Mouse (Mus musculus) adrenal gland, postnatal 10 days (tissue): ENCODE measurements around the gene Sel1l. TPM values are rescaled to one million over a fixed set of nuclear protein-coding genes. Genes with fewer than 3 reads are reported as not detected.

Source experiments
- DNase-seq: peaks from one replicate; pipeline ENCODE4 v3.0.0; 2021; ENCODE audit warnings: mixed read lengths
- long read RNA-seq, 2 experiments: library from polyadenylated mRNA; stranded (forward); transcript quantifications; one replicate each; pipeline ENCODE4 v2.0.0; 2021
- total RNA-seq, 2 experiments: library from RNA; stranded (reverse); gene quantifications; 2 replicates each; pipeline ENCODE4 v1.2.3; 2021

Gene Sel1l
- total RNA-seq, result 100 to 1,000 TPM; 122 to 151 TPM
- long read RNA-seq, experiment 1, full-length matches to known transcripts, result 36 of 64 reads
- long read RNA-seq, experiment 1, partial matches to known transcripts, result 6 of 64 reads
- long read RNA-seq, experiment 1, other reads (novel, unspliced or antisense), result 22 of 64 reads
- long read RNA-seq, experiment 2, full-length matches to known transcripts, result 39 of 50 reads
- long read RNA-seq, experiment 2, partial matches to known transcripts, result 6 of 50 reads
- long read RNA-seq, experiment 2, other reads (novel, unspliced or antisense), result 5 of 50 reads

DNA sequence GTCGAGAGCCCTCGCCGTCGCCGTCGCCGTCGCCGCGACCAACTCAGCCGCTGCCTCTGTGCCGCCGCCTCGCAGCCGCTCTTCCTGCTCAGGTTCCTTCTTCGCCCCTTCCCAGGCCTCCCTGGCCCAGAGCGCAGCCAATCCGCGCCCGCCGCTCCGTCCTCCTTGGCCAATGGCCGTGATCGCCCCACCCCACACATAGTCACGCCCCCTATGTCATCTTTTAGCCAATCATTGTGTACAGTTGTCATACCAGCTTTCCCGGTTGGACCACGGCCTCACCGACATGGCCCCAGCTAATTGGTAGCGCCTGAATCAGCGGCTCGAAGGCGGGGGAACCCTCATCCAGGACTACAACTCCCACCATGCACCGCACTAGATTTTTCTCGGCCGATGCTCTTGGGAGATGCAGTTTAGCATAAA lies at the start of gene Sel1l:
Gene Sel1l, minus strand, starts transcription at position 113 of the 423 bp plus-strand sequence.
- peak; percentile 97 for DNase-seq

DNA sequence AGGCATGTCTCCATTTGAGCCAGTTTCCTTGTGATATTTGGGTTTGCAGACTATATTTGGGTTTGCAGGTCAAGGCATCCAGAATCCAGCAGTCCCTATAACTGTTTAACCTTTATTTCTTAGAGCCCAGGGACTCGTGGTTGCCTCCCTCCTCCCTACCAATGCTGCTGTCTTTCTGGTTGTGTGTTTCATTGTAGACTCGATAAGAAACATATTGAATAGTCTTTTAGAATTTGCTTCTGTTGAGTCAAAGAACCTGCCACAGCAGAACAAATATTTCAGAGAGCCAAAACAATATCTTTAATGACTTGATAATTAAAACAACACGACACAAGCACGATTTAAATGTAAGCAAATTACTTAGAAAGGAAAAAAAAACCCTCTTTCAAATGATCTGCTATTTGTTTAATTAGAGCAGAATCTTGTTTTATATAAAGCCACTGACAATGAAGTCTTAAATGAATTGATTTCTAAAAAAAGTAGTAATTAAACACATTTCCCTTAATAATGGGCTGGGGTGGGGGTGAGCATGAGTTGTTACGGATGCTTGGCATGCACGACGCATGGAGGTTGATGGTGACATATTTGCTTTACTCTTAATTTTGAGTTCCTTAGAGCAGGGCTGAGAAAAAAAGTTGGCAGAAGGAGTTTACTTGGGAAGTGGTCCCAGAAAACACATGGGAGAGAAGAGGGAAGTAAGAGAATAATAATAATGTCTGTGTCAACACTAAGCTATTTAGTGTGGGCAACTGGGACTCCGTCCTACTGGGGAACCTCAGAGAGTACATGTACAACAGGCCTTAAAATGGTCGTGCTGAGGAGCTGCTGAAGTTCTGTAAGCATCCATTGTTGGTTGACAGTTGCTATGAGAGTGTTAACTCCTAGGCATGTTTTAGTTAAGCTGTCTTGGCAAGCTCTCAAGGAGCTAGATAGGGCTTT lies 43.9 kb upstream of the Sel1l start:
- DNase-seq, result no peak

DNA sequence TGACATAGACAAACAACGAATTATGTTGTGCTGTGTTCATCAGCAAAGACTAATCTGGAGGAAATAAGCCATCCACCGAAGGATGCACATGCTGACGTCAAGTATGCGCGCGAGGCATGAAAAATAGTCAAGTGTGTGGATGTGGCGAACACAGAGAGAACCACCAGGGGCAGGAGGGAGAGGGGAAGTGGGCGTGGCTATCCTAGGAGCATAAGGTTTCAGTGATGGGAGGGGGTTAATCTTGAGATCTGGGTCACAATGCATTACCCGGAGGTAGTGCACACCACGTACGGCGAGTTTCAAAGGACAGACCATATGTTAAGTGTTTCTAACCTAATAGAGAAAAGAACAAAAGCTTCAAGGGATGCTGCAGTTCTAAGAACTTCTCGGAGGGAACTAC lies 31.5 kb upstream of the Sel1l start:
- DNase-seq, result no peak

DNA sequence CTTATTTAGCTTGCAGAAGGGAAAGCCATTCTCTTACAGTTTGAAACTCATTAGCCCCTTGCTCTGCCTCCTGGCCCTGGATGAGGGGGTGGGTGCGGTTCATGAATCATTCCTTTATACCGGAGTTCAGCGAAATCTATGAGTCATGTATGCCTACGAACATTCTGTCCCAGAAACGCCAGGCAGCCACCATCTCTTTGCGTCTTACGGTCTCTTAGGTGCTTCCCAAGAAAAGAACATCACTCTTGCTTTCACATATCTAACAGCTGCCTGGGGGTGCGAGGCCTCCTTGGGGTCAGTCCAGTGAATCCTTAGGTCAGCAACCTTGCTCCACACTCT lies 29.9 kb upstream of the Sel1l start:
- peak; percentile 20 for DNase-seq

DNA sequence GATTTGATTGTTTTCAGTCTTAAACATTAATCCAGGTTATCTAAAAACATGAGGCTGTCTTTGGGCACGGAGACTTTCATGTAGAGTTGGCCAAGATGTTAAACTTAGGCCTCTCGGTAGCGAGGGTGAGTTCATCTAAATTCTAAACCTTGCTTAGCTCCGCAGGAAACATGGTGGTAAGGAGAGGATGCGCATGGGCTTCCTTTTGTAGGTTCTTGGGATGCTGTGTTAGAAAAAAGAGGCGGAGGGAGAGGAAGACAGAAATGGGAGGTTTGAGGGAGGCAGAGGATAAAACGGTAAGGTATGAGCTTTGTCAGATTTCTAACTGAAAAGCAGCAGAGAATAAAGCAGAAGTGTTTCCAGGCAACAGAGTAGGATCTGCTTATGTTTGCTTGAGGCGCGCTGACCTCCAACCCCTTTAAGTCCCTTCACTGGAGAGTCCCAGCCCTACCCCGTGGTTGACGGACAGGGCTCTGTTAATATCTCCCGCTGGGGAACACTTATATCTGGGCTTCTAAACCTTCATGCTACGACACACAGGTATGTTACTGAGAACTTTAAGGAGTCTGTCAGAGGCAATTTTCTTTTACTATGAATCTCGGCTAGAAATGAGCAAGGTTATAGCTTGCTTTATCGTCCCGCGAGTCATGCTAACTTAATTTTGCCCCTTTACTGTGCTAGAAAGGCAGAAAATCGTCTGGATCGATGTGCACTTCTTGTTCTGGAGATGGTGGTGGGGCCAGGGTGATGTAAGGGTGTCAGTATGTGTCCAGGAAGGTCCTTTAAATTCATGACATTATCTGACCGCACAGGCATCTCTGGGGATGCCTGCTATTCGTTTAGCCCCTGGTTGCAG lies 29.3 kb upstream of the Sel1l start:
- no peak for DNase-seq

DNA sequence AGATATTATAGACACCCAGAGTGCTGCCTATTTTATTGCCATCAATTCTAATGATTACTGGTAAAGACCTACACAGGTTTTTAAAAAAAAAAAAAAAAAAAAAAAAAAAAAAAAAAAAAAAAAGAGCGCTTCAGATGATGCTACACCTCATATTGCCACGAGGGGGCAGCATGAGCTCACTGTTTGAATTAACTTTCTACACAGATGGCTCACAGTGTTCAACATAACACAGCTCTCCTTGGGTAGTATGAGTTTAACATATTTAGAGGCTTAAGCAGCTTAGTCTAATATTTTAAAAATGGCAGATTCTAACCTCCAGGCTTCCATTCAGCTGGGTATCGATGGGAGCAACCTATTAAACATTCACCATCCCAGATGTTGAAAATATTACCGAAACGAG lies 28.7 kb upstream of the Sel1l start:
- peak; percentile 60 for DNase-seq

DNA sequence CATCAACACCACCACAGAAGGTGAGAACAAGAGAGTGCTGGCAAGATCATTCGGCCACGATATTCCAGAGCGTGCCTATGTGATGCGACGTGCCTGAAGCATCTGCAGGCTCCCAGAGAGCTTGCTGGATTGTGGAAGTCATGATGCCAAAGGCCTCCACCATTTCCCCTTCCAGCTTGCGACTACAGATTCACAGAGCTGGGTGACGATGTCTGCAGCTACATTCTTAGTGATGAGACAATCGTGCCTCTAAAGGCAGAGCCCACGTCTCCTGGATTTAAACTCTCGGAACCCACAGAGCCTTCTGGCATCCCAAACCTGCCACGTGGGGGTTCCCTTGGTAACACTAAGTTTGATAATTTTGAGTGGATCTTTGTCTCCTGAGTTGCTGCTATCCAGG lies 21.7 kb upstream of the Sel1l start:
- no peak for DNase-seq

DNA sequence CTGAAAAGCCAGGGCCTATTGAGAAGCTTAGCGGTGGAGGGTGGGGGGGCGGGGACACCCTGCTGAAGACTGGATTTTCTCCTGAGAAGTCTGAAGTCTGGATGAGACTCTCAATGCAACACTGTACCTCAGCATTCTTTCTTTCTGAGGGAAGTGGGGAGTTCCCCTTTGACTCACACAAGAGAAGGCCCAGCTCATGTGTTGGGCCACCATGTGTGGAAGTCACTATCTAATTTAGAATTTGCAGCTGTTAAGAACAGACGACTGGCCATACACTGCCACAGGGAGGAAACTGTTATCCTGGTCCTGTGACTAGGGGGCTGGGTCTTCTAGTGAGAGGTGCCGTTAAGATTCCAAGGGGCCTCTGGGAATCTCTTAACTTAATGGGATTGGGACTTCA lies 20.4 kb upstream of the Sel1l start:
- no peak for DNase-seq

DNA sequence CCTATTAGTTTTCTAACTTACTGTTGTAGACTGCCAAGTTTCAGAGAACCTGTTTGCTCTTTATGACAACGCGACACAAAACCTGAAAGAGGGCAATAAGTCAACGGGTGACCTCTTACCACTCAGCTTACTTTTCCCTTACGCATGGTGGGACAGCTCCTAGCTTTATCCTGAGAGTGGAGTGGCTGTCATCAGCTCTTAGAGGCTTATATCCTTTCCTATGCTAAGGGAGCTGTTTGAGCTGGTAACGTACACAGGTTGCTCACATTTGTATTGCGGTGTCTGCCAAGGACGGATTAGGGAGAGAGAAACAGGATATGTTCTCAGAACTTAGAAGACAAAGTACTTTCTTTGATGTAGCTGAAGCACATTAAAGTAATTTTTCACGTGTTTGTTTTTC lies 5.4 kb upstream of the Sel1l start:
- DNase-seq, result no peak

DNA sequence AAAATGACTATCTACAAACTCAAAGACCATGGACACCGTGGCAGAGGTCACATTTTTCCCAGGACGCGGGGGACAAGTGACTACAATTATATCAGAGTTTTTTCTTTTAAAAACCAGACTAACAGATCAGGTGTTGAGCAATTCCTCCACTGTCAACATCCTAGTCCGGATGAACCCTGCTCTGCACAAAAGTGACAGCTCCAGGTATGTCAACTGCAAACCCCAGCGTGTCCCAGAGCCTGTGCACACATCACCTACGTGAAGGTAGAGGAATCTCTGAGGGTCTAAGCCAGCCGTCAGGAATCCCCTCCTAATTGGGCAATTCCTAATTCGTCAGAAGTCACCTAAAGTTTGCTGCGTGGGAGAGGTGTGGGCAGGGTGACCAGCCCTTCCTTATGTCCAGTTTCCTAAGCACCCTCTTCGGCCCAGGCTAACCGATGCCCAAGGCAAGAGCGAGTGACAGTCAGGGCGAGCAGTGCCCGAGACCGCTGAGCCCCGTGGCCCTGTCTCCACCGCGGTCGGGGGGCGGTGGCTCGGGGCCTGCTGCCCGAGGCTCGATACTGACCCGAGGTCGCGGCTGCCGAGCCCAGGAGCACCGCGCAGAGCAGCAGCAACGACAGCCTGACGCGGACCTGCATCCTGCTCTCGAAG lies 438 bp downstream of the Sel1l start:
- DNase-seq, result no peak

DNA sequence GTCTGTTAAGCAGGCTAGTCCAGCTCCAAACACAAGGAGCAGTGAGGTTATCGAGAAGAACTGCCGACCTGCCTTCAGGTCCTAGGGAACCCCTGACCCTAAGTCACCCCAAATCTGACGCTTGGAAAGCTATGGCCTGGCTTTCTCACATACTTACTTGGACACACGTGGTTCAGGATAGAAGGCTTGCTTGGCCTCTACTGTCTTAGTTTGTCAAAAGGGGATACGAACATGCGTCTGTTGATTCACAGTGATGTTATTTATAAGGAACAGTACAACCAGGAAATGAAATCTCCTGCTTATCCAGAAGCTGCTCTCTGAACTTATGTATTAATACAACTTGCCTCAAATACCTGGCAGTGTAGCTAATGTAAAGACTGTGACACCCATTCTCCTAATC lies 2.9 kb downstream of the Sel1l start:
- no peak for DNase-seq

DNA sequence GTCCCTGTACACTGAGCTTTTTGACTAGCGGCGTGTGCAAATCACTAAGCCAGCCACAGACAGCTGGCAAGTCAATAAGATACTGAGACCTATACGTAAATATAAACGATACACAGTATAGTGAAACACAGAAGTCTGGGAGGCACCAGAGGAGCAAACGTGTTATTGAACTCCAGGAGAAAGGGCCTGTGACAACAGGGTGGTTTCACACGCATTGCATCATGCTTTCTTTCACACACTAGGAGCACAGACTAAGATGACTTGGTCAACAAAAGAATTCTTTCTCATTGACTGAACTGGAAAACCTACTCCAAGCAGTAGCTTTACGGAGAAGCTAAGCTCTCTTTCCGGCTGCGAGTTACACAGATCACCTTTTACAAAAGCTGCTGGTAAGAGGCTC lies 3.6 kb downstream of the Sel1l start:
- DNase-seq, result no peak

DNA sequence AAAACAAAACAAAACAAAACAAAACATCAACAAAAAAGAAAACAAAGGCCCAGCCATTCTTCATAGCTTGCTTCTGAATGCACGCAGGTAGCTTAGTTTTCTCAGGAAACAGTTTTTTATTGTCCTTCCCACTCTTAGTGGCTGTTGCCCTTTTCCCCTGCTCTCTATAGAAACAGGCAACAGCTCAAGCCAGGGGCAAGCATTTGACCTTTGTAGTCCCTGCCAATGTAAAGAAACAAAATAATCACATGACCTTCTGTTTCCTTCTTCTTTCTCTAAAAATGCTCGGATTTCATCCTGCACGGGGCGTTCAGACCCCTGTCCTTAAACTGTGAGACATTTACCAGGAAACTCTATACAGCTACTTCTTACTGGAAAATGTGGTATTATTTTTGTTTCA lies 4.4 kb downstream of the Sel1l start:
- no peak for DNase-seq

DNA sequence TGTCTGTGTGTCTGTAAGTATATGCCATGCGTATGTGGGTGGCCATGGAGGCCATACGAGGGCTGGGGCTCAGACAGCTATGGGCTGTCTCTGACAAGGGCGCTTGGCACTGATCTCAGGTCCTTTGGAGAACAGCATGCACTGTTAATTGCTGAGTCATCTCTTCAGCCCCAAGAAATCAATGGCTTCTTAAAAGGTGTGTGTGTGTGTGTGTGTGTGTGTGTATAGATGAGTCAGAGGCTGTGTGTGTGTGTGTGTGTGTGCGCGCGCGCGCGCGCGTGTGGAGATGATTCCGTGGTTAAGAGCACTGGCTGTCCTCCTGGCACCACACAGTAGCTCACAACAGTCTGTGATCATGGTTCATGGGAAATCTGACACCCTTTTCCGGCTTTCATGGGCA lies 5.1 kb downstream of the Sel1l start:
- no peak for DNase-seq

DNA sequence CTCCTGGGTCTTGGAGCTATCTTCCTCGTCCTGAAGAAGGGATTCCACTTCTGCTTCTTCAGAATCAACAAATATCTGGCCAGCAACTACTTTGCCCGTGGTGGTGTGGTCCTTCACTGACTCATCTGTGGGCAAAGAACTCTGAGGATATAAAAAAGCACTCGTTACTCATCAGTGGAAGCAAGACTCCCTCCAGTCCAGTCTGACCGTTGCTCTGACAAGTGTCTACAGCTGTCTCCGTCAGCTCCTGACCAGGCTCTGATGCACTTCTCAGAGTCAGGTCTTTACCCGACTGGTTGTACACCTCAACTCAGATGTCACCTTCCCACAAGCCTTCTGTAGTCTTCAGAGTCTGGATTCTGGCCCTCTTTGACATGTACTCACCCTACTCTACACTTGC lies 7.2 kb downstream of the Sel1l start:
- no peak for DNase-seq

DNA sequence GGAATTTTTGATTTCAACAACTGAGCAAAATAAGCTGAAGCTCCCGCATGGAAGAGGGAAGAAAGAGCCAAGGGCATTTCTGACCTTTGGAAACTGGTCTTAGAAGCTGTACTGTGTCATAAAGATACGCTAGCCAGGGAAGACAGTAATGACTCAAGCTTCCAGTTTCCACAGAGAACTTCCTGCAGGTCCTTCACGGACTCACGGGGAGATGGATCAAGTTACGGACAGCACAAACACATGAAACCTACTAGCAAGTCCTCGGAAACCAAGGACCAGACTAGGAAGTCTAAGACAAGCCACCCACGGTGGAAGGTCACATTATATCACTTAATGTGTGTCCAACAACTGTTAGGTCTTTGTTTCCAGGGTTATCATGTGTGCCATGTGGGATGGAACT lies 10.7 kb downstream of the Sel1l start:
- DNase-seq, result no peak

DNA sequence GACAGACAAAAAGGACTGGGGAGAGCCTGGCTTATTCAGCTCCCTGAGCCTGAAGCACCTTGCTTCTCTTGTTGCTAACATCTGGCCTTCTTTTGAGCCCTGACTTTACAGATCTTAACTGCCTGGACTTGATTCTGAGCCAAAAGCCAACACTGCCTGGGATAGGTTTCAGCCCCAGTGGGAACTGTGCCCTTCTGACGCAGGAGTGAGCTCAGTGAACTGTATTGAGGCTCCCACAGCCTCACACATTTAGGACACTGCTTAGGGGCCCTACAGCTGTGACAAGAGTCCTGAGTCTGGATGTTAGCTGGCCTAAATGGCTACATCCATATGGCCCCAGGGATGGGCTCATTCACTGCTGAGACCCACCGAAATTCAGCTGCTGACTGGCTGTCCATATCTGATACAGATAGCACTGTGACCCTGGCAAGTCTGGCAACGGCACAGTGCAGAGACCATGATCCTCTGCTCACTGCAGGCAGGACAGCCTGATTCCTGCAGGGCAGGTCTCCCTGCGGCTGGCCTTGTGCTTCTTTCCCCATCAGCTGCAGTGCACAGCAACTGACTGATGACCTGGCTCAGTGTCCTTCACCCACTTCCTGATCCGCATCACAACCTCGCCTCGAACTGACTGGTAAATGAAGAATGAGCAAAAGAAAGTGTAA lies 11.4 kb downstream of the Sel1l start:
- peak; percentile 83 for DNase-seq

DNA sequence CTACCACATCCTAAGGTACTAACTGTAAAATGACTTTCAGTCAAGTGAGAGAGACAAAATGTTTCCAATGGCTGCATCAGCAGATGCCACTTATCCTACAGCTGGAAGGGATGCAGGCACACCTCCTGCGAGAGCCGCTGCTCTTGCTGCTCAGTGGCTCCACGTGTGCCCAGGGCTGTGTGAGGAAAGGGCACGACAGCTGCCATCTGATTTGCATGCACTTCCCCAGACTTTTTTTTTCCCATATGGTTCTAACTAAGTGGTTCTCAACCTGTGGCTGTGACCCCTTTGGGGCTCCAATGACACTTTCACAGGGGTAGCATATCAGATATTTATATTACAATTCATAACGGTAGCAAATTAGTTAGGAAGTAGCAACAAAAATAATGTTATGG lies 15.0 kb downstream of the Sel1l start:
- peak; percentile 0 for DNase-seq

DNA sequence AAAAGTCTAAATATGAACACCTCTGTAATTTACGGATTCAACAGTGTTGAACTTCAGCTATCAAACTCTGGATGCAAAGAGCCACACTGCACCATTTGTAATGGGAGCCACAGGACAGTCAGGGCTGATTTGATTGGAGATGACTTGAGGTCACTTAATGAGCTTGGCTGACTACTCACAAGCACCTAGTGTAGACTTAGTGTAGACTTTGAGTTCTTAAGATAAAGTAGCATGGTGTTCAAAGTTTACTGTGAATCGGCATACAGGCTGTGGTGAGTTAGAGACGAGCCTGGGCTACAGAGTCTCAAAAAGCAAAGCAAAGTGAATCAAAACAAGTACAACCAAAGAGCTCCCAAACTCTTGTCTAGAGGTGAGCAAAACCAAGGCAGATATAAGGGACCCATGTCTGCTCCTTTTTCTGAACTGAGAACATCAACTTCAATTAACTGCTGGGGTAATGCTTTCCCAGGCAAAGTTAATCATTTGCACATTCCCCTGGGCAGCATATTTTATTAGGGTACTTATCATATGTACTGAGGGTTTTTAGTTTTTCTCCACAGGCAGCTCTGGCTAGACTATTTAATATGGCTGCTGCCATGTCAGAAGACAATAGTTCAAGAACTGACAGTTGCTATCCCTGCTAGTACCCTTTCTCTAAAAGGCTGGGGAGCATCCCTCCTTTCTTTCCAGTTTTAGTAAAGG lies 15.6 kb downstream of the Sel1l start:
- no peak for DNase-seq

DNA sequence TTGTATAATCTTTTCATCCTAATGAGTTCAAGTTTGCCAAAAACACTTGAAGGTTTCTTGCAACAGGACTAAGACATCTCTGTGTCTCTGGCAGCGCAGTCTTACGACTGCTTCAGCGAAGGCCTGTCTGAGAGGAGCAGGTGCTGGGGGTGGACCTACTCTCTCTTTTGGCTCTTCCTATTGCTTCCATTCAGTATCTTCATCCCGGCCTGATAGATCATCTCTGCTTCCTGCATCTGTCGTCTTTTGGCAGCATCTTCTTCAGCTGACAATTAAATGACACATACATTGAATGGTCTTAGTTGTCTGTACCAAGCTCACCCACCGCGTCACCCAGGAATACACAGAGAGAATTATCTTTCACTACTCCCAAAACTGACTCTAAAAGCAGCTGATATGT lies 17.5 kb downstream of the Sel1l start:
- no peak for DNase-seq

DNA sequence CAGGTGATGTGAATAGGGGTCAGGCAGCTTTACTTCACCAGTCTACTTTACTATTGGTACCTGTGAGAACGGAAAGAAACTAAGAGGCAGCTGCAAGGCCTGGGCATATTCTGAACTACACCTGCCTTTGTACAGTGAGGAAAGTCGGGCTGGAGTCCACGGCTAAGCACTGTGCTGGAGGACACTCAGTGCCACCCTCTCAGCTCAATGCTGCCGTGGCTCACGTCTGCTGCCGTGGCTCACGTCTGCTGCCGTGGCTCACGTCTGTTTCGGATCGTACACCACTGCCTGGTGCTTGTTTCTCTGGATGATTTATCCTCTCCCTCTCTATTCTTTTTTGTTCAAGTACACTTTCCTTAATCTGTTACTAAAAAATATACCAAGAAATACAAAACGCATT lies 28.5 kb downstream of the Sel1l start:
- DNase-seq, result no peak
